Mouse (Mus musculus): ENCODE data around the gene Usp12. TPM values are rescaled to one million over a fixed set of nuclear protein-coding genes. Genes with fewer than 3 reads are reported as not detected.
A peak's percentile ranks its signal among the peaks of the same experiment; 100 is the strongest.

Usp12 gene
- 18.4 and 22.5 TPM in 2 replicates for total RNA-seq (2014; fragmentation: Nextera tagmentation)
- total RNA-seq (2017) = 24.0 and 57.3 TPM in 2 replicates

DNA sequence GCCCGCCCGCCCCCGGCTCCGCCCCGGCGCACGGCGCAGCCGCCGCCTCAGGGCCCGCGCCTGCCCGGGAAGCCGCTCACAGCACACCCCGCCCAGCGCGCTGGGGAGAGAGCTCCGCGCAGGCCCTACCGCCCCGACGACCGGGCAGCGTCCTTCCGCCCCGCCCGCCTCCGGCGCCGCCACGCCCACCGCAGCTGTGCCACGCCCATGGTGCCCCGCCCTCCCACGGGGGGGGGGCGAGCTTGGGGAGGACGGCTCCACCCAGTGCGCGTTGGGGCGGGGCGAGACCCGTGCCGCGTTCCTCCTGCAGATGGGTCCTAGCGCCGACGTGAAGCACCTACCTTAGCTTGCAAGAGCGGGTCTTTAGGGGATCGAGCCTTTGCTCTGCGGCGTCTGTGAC lies at the start of gene Usp12:
Gene Usp12 (minus strand): TSS at position 154 of the 400 bp plus-strand sequence.
- peak; percentile 82 for ATAC-seq (replicated peaks; ENCODE audit: poor library complexity, severe bottlenecking)

- ATAC-seq (replicated peaks; ENCODE audit: poor library complexity, severe bottlenecking) = peak; percentile 54
Measured at GRCm38 (mm10) chr5:146844301-146844941, 49.6 kb upstream of the Usp12 start.

- ATAC-seq (replicated peaks; ENCODE audit: poor library complexity, severe bottlenecking) = no peak
Measured at GRCm38 (mm10) chr5:146841996-146842395, 47.2 kb upstream of the Usp12 start.

GRCm38 (mm10) chr5:146841301-146841700 lies 46.5 kb upstream of the Usp12 start:
- ATAC-seq (replicated peaks; ENCODE audit: poor library complexity, severe bottlenecking) = no peak

- no peak for ATAC-seq (replicated peaks; ENCODE audit: poor library complexity, severe bottlenecking)
Measured at GRCm38 (mm10) chr5:146840422-146840821, 45.6 kb upstream of the Usp12 start.

DNA sequence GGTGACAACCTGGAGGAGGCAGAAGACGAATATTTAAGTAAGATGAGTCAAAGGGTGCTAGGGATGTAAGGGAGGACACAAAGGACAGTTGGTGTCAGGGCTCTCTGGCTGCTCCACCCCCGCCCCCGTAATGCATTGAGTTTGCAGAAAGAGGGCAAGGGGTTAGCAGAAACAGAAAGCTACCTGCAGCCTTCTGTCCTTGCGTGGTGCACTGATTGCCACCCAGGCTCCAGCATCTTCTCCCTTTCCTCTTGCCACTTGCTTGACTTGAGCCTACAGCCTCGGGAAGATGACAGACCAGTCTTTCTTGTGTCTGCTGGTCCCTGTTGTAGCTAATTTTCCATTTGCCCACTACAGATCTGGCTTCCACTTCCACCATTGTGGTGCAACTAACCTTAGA lies 45.0 kb upstream of the Usp12 start:
- no peak for ATAC-seq (replicated peaks; ENCODE audit: poor library complexity, severe bottlenecking)

DNA sequence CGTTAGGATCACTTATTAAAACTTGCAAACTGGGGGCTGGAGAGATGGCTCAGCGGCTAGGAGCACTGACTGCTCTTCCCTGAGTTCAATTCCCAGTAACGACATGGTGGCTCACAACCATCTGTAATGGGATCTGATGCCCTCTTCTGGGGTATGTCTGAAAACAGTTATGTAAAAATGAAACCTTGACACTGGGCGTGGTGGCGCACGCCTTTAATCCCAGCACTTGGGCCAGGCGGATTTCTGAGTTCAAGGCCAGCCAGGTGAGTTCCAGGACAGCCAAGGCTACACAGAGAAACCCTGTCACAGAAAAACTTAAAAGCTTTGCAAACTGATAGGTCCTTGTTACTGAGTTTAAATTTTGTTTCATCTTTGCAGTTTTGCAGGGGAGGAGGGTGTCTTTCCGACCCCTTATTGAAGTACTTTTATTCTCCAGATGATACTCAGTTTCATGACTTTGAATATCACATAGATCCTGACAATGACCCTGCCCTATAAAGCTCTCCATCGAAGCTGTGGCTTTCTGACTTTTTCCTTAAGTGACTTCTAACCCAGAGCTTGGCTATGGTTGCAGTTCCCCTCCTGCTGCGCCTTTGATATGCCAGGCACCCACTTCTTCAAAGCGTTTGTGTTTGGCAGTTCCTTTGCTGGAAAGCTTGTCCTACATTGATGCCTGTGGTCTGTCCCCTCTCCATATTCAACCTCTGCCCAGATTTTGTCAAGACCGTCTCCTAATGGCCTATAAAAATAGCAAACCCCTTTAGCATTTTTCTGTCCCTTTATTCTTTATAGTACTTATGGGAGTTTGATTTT lies 44.2 kb upstream of the Usp12 start:
- no peak for ATAC-seq (replicated peaks; ENCODE audit: poor library complexity, severe bottlenecking)

GRCm38 (mm10) chr5:146837967-146838720 lies 43.3 kb upstream of the Usp12 start:
- no peak for ATAC-seq (replicated peaks; ENCODE audit: poor library complexity, severe bottlenecking)

DNA sequence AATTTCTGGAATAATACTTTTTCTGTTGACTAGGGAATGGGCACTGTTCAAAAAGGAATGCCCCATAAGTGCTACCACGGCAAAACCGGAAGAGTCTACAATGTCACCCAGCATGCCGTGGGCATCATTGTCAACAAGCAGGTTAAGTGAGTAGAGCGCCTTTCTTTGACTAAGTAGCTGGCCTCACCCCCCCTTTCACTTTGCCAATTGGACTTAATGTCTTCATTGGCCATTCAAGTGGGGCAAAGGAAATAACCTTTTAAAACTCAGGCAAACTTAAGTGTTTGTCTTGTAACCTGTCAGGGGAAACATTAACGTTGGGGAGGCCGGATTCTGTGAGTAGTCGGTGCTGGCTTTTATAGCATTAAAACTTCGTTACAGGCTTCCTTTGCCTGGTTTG lies 40.2 kb upstream of the Usp12 start:
- no peak for ATAC-seq (replicated peaks; ENCODE audit: poor library complexity, severe bottlenecking)

- ATAC-seq (replicated peaks; ENCODE audit: poor library complexity, severe bottlenecking) = no peak
Measured at GRCm38 (mm10) chr5:146833673-146834201, 38.9 kb upstream of the Usp12 start.

DNA sequence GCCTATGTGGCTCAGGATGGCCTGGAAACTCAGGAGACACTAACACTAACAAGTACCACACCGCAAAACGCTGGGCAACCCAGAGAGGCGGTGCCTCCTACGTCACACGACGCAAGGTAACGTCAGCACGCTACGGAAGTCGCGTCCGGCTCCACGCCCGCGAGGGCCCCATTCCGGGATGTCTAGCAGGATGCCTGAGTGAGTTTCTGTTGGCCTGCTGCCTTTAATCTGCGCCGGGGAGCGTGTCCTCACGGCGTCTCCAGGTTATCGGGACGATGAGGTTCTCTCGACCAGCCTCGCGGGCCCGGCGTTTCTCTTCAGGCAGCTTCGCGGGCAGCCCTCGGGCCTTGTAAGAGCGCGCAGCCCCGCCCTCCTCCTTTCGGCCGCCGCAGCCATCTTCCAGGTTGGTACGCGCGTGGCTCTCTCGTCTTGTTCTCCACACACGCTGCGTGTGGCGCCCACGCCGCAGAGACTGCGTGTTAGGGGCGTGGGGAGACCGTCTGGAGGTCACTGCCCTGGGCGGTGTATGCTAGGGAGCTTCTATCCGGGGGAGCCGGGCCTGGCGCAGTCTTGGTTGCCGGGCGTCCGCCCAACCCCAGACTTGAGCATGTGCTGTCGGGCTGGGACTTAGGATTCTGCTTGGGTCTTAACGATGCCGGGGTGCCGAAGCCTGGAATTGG lies 38.1 kb upstream of the Usp12 start, which contains the start of gene Rpl21:
Gene Rpl21 (plus strand): TSS at position 122 of the 680 bp plus-strand sequence.
- ATAC-seq (replicated peaks; ENCODE audit: poor library complexity, severe bottlenecking) = peak; percentile 85

DNA sequence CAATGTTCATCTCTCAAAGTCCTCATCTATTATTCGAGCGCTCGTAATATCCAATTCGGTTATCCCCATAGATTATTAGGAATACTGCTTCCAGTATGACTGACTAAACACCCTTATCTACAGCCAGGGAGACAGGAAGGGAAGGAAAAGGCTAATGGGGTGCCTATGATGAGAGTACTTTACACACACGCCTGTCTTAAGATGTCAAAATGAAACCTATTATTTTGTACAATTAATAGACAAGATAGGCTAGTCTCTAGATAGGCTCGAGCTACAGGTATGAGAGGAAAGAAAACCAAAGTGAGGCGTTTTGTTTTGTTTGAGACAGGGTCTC lies 37.6 kb upstream of the Usp12 start:
- ATAC-seq (replicated peaks; ENCODE audit: poor library complexity, severe bottlenecking) = peak; percentile 0; the same call in 1 of the 2 replicates

DNA sequence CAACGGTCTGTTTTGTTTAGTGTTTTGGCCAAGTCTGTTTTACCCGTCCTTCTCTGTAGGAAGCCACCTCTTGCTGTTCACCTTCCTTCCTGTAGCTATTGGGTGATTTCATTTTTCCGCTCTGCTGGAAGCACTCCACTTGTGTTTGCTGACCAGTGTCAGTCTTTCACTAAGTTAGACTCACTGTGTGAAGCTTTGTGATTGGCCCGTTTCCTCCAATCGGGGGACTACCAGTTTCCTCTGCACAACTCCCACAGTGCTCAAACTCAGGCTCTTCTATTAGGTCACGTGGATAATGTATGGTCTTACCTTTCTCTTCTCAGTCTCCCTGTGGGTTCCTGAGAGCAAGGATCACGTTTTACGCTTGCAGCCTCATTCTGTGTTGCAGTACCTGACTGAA lies 34.7 kb upstream of the Usp12 start:
- peak; percentile 67 for ATAC-seq (replicated peaks; ENCODE audit: poor library complexity, severe bottlenecking)

GRCm38 (mm10) chr5:146823005-146823404 lies 28.2 kb upstream of the Usp12 start:
- no peak for ATAC-seq (replicated peaks; ENCODE audit: poor library complexity, severe bottlenecking)

GRCm38 (mm10) chr5:146818906-146819623 lies 24.3 kb upstream of the Usp12 start:
- peak; percentile 67 for ATAC-seq (replicated peaks; ENCODE audit: poor library complexity, severe bottlenecking)

GRCm38 (mm10) chr5:146817583-146817982 lies 22.8 kb upstream of the Usp12 start:
- no peak for ATAC-seq (replicated peaks; ENCODE audit: poor library complexity, severe bottlenecking)

DNA sequence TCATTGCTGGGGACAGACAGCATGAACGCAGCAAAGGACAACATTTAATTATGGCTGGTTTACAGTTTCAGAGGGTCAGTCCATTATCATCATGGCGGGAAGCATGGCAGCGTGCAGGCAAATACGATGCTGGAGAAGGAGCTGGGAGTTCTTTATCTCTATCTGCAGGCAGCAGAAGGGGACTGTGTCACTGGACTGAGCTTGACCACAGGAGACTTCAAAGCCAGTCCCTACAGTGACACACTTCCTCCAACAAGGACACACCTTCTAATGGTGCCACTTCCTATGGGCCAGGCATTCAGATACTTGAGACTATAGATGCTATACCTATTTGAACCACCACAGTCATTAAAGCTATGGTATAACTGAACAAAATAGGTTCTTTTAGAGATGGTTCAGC lies 20.6 kb upstream of the Usp12 start:
- no peak for ATAC-seq (replicated peaks; ENCODE audit: poor library complexity, severe bottlenecking)

DNA sequence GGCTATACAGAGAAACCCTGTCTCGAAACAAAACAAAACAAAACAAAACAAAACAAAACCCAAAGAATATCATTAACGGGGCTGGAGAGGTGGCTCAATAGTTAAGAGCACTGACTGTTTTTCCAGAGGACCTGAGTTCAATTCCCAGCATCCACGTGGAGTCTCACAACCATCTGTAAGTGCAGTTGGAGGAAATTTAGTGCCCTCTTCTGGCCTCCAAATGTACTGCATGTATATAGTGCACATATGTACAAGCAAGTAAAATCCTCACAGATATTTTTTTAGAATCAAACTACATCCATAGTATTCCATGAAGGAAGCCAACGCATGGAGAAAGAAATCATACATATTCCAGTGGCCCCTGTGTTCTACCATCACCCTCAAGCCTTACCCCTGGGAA lies 18.6 kb upstream of the Usp12 start:
- ATAC-seq (replicated peaks; ENCODE audit: poor library complexity, severe bottlenecking) = no peak

DNA sequence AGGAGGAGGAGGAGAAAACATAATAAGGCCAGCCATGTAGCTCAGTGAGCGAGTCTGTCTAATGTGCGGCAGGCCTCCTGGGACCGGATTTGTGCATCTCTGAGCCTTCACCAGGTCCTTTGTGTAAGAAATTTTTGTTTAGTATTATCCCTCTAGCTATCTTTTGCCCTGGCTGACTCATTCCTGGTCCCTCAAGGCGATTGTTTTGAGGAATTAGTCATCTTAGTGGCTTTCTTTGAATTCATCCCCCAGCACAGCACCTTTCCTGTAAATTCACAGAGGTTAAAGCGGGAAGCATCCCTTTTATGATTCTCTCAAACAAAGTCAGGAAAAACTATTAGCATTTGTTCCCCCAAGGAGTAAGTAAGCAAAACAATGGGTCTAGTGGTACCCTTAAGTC lies 18.1 kb upstream of the Usp12 start:
- no peak for ATAC-seq (replicated peaks; ENCODE audit: poor library complexity, severe bottlenecking)

DNA sequence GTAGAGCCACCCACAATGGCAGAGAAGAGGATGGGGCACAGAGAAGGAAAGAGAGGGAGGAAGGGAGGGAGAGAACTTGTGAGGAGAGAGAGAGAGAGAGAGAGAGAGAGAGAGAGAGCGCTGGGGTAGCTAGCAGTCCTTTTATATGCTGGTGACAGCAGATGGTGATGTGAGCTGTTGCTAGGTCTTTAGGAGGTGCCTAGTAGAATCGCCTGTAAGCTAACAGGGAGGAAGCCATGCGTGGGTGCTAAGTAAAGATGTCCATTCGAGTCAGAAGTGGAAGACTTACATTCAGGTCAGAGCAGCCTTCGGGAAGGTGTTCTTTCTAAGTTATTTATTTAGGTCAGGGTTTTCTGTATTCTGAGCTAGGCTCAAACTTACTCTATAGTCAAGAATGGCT lies 15.1 kb upstream of the Usp12 start:
- no peak for ATAC-seq (replicated peaks; ENCODE audit: poor library complexity, severe bottlenecking)
